Mouse (Mus musculus) embryonic facial prominence, embryonic 11.5 days (tissue): ENCODE measurements around the gene Rcn3. TPM values are rescaled to one million over a fixed set of nuclear protein-coding genes. Genes with fewer than 3 reads are reported as not detected.
A peak's percentile ranks its signal among the peaks of the same experiment; 100 is the strongest.
"Not testable (repeated sequence)": the region's sequence is repeated elsewhere in the genome, so short reads cannot be mapped to it uniquely, and the experiment has no call there.

ENCODE experiments used
- ATAC-seq: fragments of 200-750 bp; cut with Nextera tagmentation; replicated peaks from 2 replicates; pipeline ENCODE4 v1.8.0; 2017; ENCODE audit warnings: low read depth; ENCODE audit not compliant: insufficient number of reproducible peaks, low FRiP score, low TSS enrichment
- DNase-seq: peaks from one replicate; pipeline ENCODE4 v3.0.0-alpha.2; 2015; ENCODE audit warnings: low spot score
- H3K27ac ChIP-seq: fragments of 300-500 bp; sonication (generic); replicated peaks from 2 replicates; pipeline ENCODE4 v1.5.1; 2014; ENCODE audit warnings: mild to moderate bottlenecking, low read depth, low read length, control low read depth
- H3K27me3 ChIP-seq: fragments of 300-500 bp; sonication (generic); 2 replicates; pipeline ENCODE4 v1.6.1; 2014; ENCODE audit warnings: mild to moderate bottlenecking, low read length, moderate library complexity, mixed read lengths; ENCODE audit not compliant: control insufficient read depth, insufficient read depth
- H3K36me3 ChIP-seq: fragments of 300-500 bp; sonication (generic); replicated peaks from 2 replicates; pipeline ENCODE4 v1.6.1; 2014; ENCODE audit warnings: low read depth, mild to moderate bottlenecking, low read length, moderate library complexity, mixed read lengths; ENCODE audit not compliant: control insufficient read depth, insufficient read depth
- H3K4me1 ChIP-seq: fragments of 300-500 bp; sonication (generic); 2 replicates; pipeline ENCODE4 v1.6.1; 2014; ENCODE audit warnings: low read length, mixed read lengths; ENCODE audit not compliant: control insufficient read depth, insufficient read depth
- H3K4me2 ChIP-seq: fragments of 300-500 bp; sonication (generic); 2 replicates; pipeline ENCODE4 v1.6.1; 2014; ENCODE audit warnings: low read depth, mild to moderate bottlenecking, control low read depth, low read length, moderate library complexity
- H3K4me3 ChIP-seq: fragments of 300-500 bp; sonication (generic); 2 replicates; pipeline ENCODE4 v1.5.1; 2014; ENCODE audit warnings: low read depth, low read length, control low read depth
- H3K9ac ChIP-seq: fragments of 300-500 bp; sonication (generic); replicated peaks from 2 replicates; pipeline ENCODE4 v1.6.1; 2014; ENCODE audit warnings: mild to moderate bottlenecking, control low read depth, low read length
- H3K9me3 ChIP-seq: fragments of 300-500 bp; sonication (generic); replicated peaks from 2 replicates; pipeline ENCODE4 v1.6.1; 2016; ENCODE audit warnings: mild to moderate bottlenecking, low read length, inconsistent platforms, mixed read lengths; ENCODE audit not compliant: control insufficient read depth
- WGBS: fragments of 180-500 bp; shearing (Covaris S2); extraction: QIAGEN DNeasy Blood & Tissue Kit; methylation state at CpG from one replicate; pipeline ENCODE4 v1.1.7; 2014; 5-methylcytosine and 5-hydroxymethylcytosine counted together
- polyA plus RNA-seq: library from polyadenylated mRNA; unstranded; fragments of >200 nt; fragmentation: Nextera tagmentation; extraction: Ambion mirVana; gene quantifications from 2 replicates; pipeline ENCODE4 v1.2.1, GENCODE M21; 2014

The Rcn3 gene
- polyA plus RNA-seq, 1 experiment from 2014 or later: 221 TPM

GRCm38 (mm10) chr7:45110089-45110488 is 18.1 kb upstream of the Rcn3 start:
- not testable (repeated sequence) for H3K9ac ChIP-seq, H3K4me1 ChIP-seq, H3K9me3 ChIP-seq, H3K27ac ChIP-seq, H3K36me3 ChIP-seq, ATAC-seq, DNase-seq, H3K27me3 ChIP-seq, H3K4me3 ChIP-seq, H3K4me2 ChIP-seq
- WGBS: 91% methylated on average over 4 of the region's 4 CpGs

GRCm38 (mm10) chr7:45107052-45107645 is 15.1 kb upstream of the Rcn3 start:
- no peak overlapping the region for H3K9ac ChIP-seq
- H3K4me3 ChIP-seq: no peak overlapping the region
- H3K36me3 ChIP-seq: no peaks in the 10 kb centered on the region
- WGBS: 57% methylated on average over 5 of the region's 5 CpGs
- no peaks in the 10 kb centered on the region for H3K9me3 ChIP-seq
- no peak overlapping the region for H3K4me2 ChIP-seq
- no peaks in the 10 kb centered on the region for H3K27me3 ChIP-seq
- DNase-seq: no peak
- no peak overlapping the region for H3K27ac ChIP-seq
- no peaks in the 10 kb centered on the region; the same call in 1 of the 2 replicates for H3K4me1 ChIP-seq
- no peak for ATAC-seq

GRCm38 (mm10) chr7:45106441-45106840 is 14.4 kb upstream of the Rcn3 start:
- Histone ChIP-seq H3K9ac (peak overlapping the region; percentile 18; the same call in 1 of the 2 replicates), H3K4me1 (no peaks in the 10 kb centered on the region; the same call in 1 of the 2 replicates), H3K27me3 (no peaks in the 10 kb centered on the region), H3K9me3 (no peaks in the 10 kb centered on the region), H3K27ac (no peak overlapping the region), H3K4me2 (no peak overlapping the region), H3K36me3 (no peaks in the 10 kb centered on the region), H3K4me3 (no peak overlapping the region)
- WGBS: 37% methylated on average over 6 of the region's 6 CpGs
- no peak for DNase-seq
- no peak for ATAC-seq

GRCm38 (mm10) chr7:45105491-45105890 is 13.5 kb upstream of the Rcn3 start:
- no peak overlapping the region for H3K4me2 ChIP-seq
- no peaks in the 10 kb centered on the region; the same call in 1 of the 2 replicates for H3K4me1 ChIP-seq
- H3K9ac ChIP-seq: no peak overlapping the region
- no peaks in the 10 kb centered on the region for H3K27me3 ChIP-seq
- DNase-seq (no peak), ATAC-seq (no peak)
- no peak overlapping the region for H3K4me3 ChIP-seq
- no peak overlapping the region for H3K27ac ChIP-seq
- 79% methylated on average over 8 of the region's 8 CpGs for WGBS
- no peaks in the 10 kb centered on the region for H3K9me3 ChIP-seq
- H3K36me3 ChIP-seq: no peaks in the 10 kb centered on the region

- ATAC-seq (no peak), DNase-seq (no peak)
- Histone ChIP-seq H3K4me3 (no peak overlapping the region), H3K4me2 (no peak overlapping the region), H3K27me3 (no peaks in the 10 kb centered on the region), H3K9ac (no peak overlapping the region), H3K27ac (no peak overlapping the region), H3K9me3 (no peaks in the 10 kb centered on the region), H3K36me3 (no peaks in the 10 kb centered on the region), H3K4me1 (no peaks in the 10 kb centered on the region; the same call in 1 of the 2 replicates)
- 77% methylated on average over 5 of the region's 5 CpGs for WGBS
Observed at GRCm38 (mm10) chr7:45104941-45105340, 12.9 kb upstream of the Rcn3 start.

GRCm38 (mm10) chr7:45103652-45104180 is 11.7 kb upstream of the Rcn3 start, which contains the start of gene Fcgrt:
Gene Fcgrt, minus strand, starts transcription at chr7:45103851.
- Histone ChIP-seq H3K9me3 (no peaks in the 10 kb centered on the region), H3K36me3 (no peaks in the 10 kb centered on the region), H3K9ac (peak within 1 kb of the TSS; percentile 43), H3K4me1 (no peaks in the 10 kb centered on the region; the same call in 1 of the 2 replicates), H3K4me3 (no peak within 1 kb of the TSS), H3K27me3 (no peaks in the 10 kb centered on the region), H3K4me2 (peak within 1 kb of the TSS; percentile 7; the same call in 1 of the 2 replicates), H3K27ac (peak within 1 kb of the TSS; percentile 62)
- no peak for DNase-seq
- ATAC-seq: peak; percentile 50; the same call in 1 of the 2 replicates
- WGBS: 57% methylated on average over 7 of the region's 7 CpGs

- Histone ChIP-seq H3K9ac (peak overlapping the region; percentile 43), H3K4me3 (no peak overlapping the region), H3K4me2 (peak overlapping the region; percentile 7; the same call in 1 of the 2 replicates), H3K27me3 (no peaks in the 10 kb centered on the region), H3K27ac (peak overlapping the region; percentile 62; the same call in 1 of the 2 replicates), H3K9me3 (no peaks in the 10 kb centered on the region), H3K4me1 (no peaks in the 10 kb centered on the region; the same call in 1 of the 2 replicates), H3K36me3 (no peaks in the 10 kb centered on the region)
- WGBS: 51% methylated on average over 9 of the region's 9 CpGs
- no peak for DNase-seq
- ATAC-seq: no peak
Observed at GRCm38 (mm10) chr7:45102940-45103585, 11.0 kb upstream of the Rcn3 start.

- no peak overlapping the region for H3K9ac ChIP-seq
- no peaks in the 10 kb centered on the region for H3K36me3 ChIP-seq
- no peak overlapping the region for H3K4me2 ChIP-seq
- no peak overlapping the region for H3K27ac ChIP-seq
- DNase-seq (no peak), ATAC-seq (no peak)
- no peaks in the 10 kb centered on the region for H3K9me3 ChIP-seq
- WGBS: 89% methylated on average over 11 of the region's 11 CpGs
- H3K27me3 ChIP-seq: no peaks in the 10 kb centered on the region
- H3K4me1 ChIP-seq: no peaks in the 10 kb centered on the region; the same call in 1 of the 2 replicates
- H3K4me3 ChIP-seq: no peak overlapping the region
Observed at GRCm38 (mm10) chr7:45102441-45102840, 10.4 kb upstream of the Rcn3 start.
